Mouse (Mus musculus): ENCODE measurements at regions not wholly inside any gene's neighbourhood (a gene's known extent, or its start where the extent isn't known, plus 50 kb on each side); places are given as distances from the start of the nearest gene placed in this dataset.

- TF ChIP-seq CTCF (IDR thresholded peaks at IDR 0.05; ENCODE audit: control insufficient read depth, insufficient read depth, low read length) (no peak), POLR2A (IDR thresholded peaks at IDR 0.05; ENCODE audit: borderline replicate concordance, control insufficient read depth, low read depth, low read length) (no peak)
Measured at GRCm38 (mm10) chr15:61098968-61099367, 176.2 kb upstream of the A1bg start.
